Mouse (Mus musculus) spleen, postnatal 10 days (tissue): ENCODE data around the gene Dazap1.

Experiments used
- DNase-seq, 2 experiments: peaks; one replicate each; pipeline ENCODE4 v3.0.0; 2021 to 2022; ENCODE audit warnings: low spot score in 2 of 2

Dazap1 gene

GRCm38 (mm10) chr10:80297526-80298133, 36.3 kb downstream of the Dazap1 start:
- no peak for DNase-seq

- no peak for DNase-seq
Observed at GRCm38 (mm10) chr10:80298571-80299281, 37.4 kb downstream of the Dazap1 start.

- no peak for DNase-seq
Observed at GRCm38 (mm10) chr10:80299301-80299700, 38.0 kb downstream of the Dazap1 start.

GRCm38 (mm10) chr10:80299824-80300223, 38.5 kb downstream of the Dazap1 start:
- no peak for DNase-seq

GRCm38 (mm10) chr10:80300672-80301181, 39.4 kb downstream of the Dazap1 start:
- DNase-seq = no peak

- DNase-seq = no peak
Observed at GRCm38 (mm10) chr10:80301256-80302081, 40.2 kb downstream of the Dazap1 start.

GRCm38 (mm10) chr10:80302082-80302355, 40.7 kb downstream of the Dazap1 start:
- DNase-seq = no peak

GRCm38 (mm10) chr10:80302471-80302881, 41.2 kb downstream of the Dazap1 start:
- DNase-seq = peak in 1 of 2 experiments; percentile 54

- no peak for DNase-seq
Observed at GRCm38 (mm10) chr10:80304458-80304857, 43.2 kb downstream of the Dazap1 start.

GRCm38 (mm10) chr10:80304862-80305261, 43.6 kb downstream of the Dazap1 start:
- peak; percentile 29 to 79 for DNase-seq

GRCm38 (mm10) chr10:80311560-80311959, 50.3 kb downstream of the Dazap1 start:
- no peak for DNase-seq

- no peak for DNase-seq
Observed at GRCm38 (mm10) chr10:80312586-80313504, 51.6 kb downstream of the Dazap1 start.

- DNase-seq = peak; percentile 43 to 65
Observed at GRCm38 (mm10) chr10:80313627-80314201, 52.4 kb downstream of the Dazap1 start.

- no peak for DNase-seq
Observed at GRCm38 (mm10) chr10:80314494-80315001, 53.3 kb downstream of the Dazap1 start.

GRCm38 (mm10) chr10:80315315-80315714, 54.0 kb downstream of the Dazap1 start:
- no peak for DNase-seq

GRCm38 (mm10) chr10:80316359-80316781, 55.1 kb downstream of the Dazap1 start:
- DNase-seq = no peak

- DNase-seq = no peak
Observed at GRCm38 (mm10) chr10:80317011-80317410, 55.7 kb downstream of the Dazap1 start.

- DNase-seq = peak; percentile 79 to 92
Observed at GRCm38 (mm10) chr10:80320340-80320760, 59.1 kb downstream of the Dazap1 start, which contains the start of gene 2310011J03Rik. TSS of gene 2310011J03Rik (minus strand) at chr10:80320537.

- DNase-seq = no peak
Observed at GRCm38 (mm10) chr10:80321014-80321669, 59.9 kb downstream of the Dazap1 start.
